Mouse (Mus musculus) cortical plate, adult 2 months (tissue): ENCODE data around the gene F8.

Experiments used
- CTCF ChIP-seq: fragments of 200-500 bp; IDR thresholded peaks from 2 replicates; pipeline ENCODE4 v1.5.1; 2011; ENCODE audit warnings: mild to moderate bottlenecking, control low read depth, low read length; ENCODE audit not compliant: insufficient read depth; ENCODE audit errors: extremely low read depth
- POLR2A ChIP-seq: fragments of 200-500 bp; IDR thresholded peaks from 2 replicates; pipeline ENCODE4 v1.6.1; 2011; ENCODE audit warnings: mild to moderate bottlenecking, low read length, control low read depth; ENCODE audit not compliant: insufficient read depth; ENCODE audit errors: extremely low read depth

GRCm38 (mm10) chrX:75137729-75138128, 244.7 kb downstream of the F8 start:
- no peak for TF ChIP-seq POLR2A
- TF ChIP-seq CTCF = no peak
